Mouse (Mus musculus): ENCODE results near the gene Kdm1b. TPM values are rescaled to one million over a fixed set of nuclear protein-coding genes. Genes with fewer than 3 reads are reported as not detected.

Gene Kdm1b
- total RNA-seq, 2 experiments from 2014 or later: 13.2 to 16.4 TPM

Other genes with a start within 250 kb of the Kdm1b start
- 10 to 100 TPM; 29.3 to 33.4 TPM for gene Kif13a, start 113.6 kb upstream of the Kdm1b start, total RNA-seq (2021)
- gene Nhlrc1, start 28.6 kb upstream of the Kdm1b start, total RNA-seq (2021): 10 to 100 TPM; 14.7 to 15.4 TPM
- gene Tpmt, start 1.2 kb downstream of the Kdm1b start, total RNA-seq (2021): 10 to 100 TPM in 1 of 2 experiments, 1 to 10 TPM in 1; 8.7 to 12.6 TPM
- 10 to 100 TPM; 56.2 to 56.8 TPM for gene Dek, start 62.7 kb downstream of the Kdm1b start, total RNA-seq (2021)
- 10 to 100 TPM; 15.0 to 16.1 TPM for gene Rnf144b, start 79.2 kb downstream of the Kdm1b start, total RNA-seq (2021)

Measured in left cerebral cortex, postnatal 10 days (tissue).